Mouse (Mus musculus) erythroblast, embryonic 14.5 days (primary cell): ENCODE measurements around the gene Chst2.

ENCODE experiments used
- GATA1 ChIP-seq: IDR thresholded peaks from 2 replicates; pipeline ENCODE4 v1.6.1; 2012; ENCODE audit warnings: low read length, inconsistent platforms, mixed read lengths
- TAL1 ChIP-seq: IDR thresholded peaks from 3 replicates; pipeline ENCODE4 v1.6.1; 2012; ENCODE audit warnings: low read length, inconsistent platforms, mixed read lengths

DNA sequence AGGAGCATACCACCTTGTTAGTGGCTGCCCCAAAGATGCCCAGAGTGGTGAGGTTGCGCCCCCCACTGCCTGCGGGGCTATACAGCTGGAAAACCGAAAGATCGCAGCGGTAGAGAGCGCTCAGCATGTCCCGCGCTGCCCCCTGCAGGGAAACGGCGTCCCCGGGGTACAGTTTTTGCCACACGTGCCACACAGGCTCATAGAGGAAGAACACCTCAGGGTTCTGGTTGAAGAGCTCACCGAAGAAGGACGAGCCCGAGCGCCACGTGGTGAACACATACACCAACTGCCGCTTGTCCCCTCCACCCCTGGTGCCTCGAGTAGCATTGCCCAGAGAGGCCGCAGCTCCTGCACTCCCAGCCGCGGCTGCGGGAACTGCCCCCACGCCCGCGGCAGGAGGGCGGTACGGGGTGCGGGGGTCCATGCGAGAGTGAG, 994 bp downstream of the Chst2 start:
- TF ChIP-seq GATA1: no peak
- TF ChIP-seq TAL1: no peak
